Mouse (Mus musculus): ENCODE results near the gene Sorbs1. TPM values are rescaled to one million over a fixed set of nuclear protein-coding genes. Genes with fewer than 3 reads are reported as not detected.
A peak's percentile ranks its signal among the peaks of the same experiment; 100 is the strongest.

Gene Sorbs1
- total and polyA plus RNA-seq, 2 experiments from 2014 or later, result 140 to 153 TPM

DNA sequence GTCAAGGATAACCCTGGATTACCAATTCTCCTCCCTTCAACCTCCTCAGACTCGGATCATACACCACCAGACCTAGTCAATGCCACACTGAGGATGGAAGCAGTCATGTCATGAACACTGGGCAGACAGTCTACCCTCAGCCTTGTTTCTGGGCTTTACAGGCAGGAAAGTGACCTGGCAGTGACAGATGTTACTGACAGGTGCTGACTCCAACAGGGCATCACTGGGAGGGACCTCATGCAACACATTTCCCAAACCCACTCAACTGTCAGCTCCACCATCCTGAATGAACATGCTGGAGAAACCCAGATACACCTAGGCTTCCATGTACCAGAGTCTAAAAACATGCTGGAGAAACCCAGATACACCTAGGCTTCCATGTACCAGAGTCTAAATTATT lies 51.9 kb downstream of the Sorbs1 start:
- Histone ChIP-seq H3K9me3 (replicated peaks; ENCODE audit: control insufficient read depth, low read length) (no peaks in the 10 kb centered on the region), H3K36me3 (replicated peaks; ENCODE audit: control insufficient read depth, insufficient read depth, low read length) (no peaks in the 10 kb centered on the region), H3K4me1 (ENCODE audit: control insufficient read depth, insufficient read depth) (peaks cover 10% of the 10 kb centered on the region; the same call in 1 of the 2 replicates), H3K27me3 (ENCODE audit: control insufficient read depth, insufficient read depth, low read length) (no peaks in the 10 kb centered on the region), H3K4me3 (ENCODE audit: low read depth, low read length) (no peak overlapping the region), H3K4me2 (ENCODE audit: low read depth, low read length) (no peak overlapping the region), H3K9ac (replicated peaks; ENCODE audit: low read depth, low read length) (no peak overlapping the region), H3K27ac (ENCODE audit: low read depth) (no peak overlapping the region; the same call in 1 of the 2 replicates)
- WGBS, result 75% methylated on average over 1 of the region's 1 CpGs
- ATAC-seq (ENCODE audit: insufficient read depth, low read depth) (no peak), DNase-seq (ENCODE audit: low spot score) (no peak)
- TF ChIP-seq EP300 (IDR thresholded peaks at IDR 0.05; ENCODE audit: low read depth) (no peak), CTCF (IDR thresholded peaks at IDR 0.05; ENCODE audit: low read depth) (no peak)

DNA sequence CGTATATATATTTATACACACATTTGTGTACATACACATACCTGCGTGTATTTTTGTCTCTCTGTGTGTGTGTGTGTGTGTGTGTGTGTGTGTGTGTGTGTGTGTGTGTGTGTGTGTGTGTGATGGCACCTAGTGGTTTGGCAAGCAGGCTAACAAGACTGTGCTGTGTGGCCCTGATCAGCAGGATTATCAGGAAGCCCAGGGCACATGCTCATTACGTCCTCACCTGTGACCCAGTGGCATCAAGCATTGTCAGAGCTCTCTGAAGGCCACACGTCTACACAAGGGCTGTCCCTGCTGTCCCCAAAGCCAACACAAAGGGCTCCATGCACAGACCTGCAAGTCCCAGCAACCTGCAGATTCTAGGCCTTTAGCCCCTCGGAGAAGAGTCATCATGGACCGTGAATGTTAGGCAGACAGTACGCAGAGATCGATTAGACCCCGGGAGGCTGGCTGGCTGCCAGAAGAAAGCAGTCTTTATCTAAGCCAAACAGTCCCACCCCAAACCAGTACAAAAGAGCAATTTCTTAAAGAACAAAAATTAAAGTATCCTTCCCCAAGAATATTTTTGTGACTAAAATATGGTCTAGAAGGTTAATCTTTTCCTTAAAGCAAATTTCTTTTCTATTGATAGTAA lies 52.6 kb downstream of the Sorbs1 start:
- DNase-seq (ENCODE audit: low spot score), result no peak
- no peak overlapping the region for H3K4me2 ChIP-seq (ENCODE audit: low read depth, low read length)
- H3K9me3 ChIP-seq (replicated peaks; ENCODE audit: control insufficient read depth, low read length), result no peaks in the 10 kb centered on the region
- H3K27me3 ChIP-seq (ENCODE audit: control insufficient read depth, insufficient read depth, low read length), result no peaks in the 10 kb centered on the region
- no peak overlapping the region for H3K4me3 ChIP-seq (ENCODE audit: low read depth, low read length)
- WGBS, result 43% methylated on average over 9 of the region's 9 CpGs
- no peak overlapping the region for H3K9ac ChIP-seq (replicated peaks; ENCODE audit: low read depth, low read length)
- ATAC-seq (ENCODE audit: insufficient read depth, low read depth), result no peak
- 0 out of 2 replicates have a peak overlapping the region, but pooled peaks have one; percentile 17 for H3K27ac ChIP-seq (ENCODE audit: low read depth)
- no peak for TF ChIP-seq EP300 (IDR thresholded peaks at IDR 0.05; ENCODE audit: low read depth)
- TF ChIP-seq CTCF (IDR thresholded peaks at IDR 0.05; ENCODE audit: low read depth), result no peak
- no peaks in the 10 kb centered on the region for H3K36me3 ChIP-seq (replicated peaks; ENCODE audit: control insufficient read depth, insufficient read depth, low read length)
- H3K4me1 ChIP-seq (ENCODE audit: control insufficient read depth, insufficient read depth), result peaks cover 10% of the 10 kb centered on the region; the same call in 1 of the 2 replicates

DNA sequence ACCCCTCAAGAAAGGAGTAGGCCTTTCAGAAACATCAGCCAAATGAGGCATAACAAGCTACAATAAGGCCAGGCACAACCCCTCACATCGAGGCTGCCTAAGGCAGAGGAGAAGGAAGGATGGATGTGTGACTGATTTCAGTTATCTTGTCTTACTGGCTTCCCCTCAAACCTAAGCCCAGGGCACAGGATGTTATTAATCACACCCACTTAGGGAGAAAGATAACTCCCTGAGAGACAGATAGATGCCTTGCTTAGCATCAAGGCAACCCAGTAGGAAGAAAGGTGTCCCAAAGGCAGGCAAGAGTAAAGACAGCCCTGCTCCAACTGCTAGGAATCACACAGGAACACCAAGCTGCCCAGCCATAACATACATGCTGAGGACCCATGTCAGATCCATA lies 54.2 kb downstream of the Sorbs1 start:
- Histone ChIP-seq H3K9ac (replicated peaks; ENCODE audit: low read depth, low read length) (no peak overlapping the region), H3K9me3 (replicated peaks; ENCODE audit: control insufficient read depth, low read length) (no peaks in the 10 kb centered on the region), H3K27ac (ENCODE audit: low read depth) (peak overlapping the region; percentile 4; the same call in 1 of the 2 replicates), H3K4me2 (ENCODE audit: low read depth, low read length) (no peak overlapping the region), H3K4me3 (ENCODE audit: low read depth, low read length) (no peak overlapping the region), H3K36me3 (replicated peaks; ENCODE audit: control insufficient read depth, insufficient read depth, low read length) (no peaks in the 10 kb centered on the region), H3K27me3 (ENCODE audit: control insufficient read depth, insufficient read depth, low read length) (no peaks in the 10 kb centered on the region), H3K4me1 (ENCODE audit: control insufficient read depth, insufficient read depth) (peaks cover 14% of the 10 kb centered on the region; the same call in 1 of the 2 replicates)
- DNase-seq (ENCODE audit: low spot score) (no peak), ATAC-seq (ENCODE audit: insufficient read depth, low read depth) (no peak)
- 8% methylated on average over 1 of the region's 1 CpGs for WGBS
- no peak for TF ChIP-seq CTCF (IDR thresholded peaks at IDR 0.05; ENCODE audit: low read depth)
- TF ChIP-seq EP300 (IDR thresholded peaks at IDR 0.05; ENCODE audit: low read depth), result no peak

DNA sequence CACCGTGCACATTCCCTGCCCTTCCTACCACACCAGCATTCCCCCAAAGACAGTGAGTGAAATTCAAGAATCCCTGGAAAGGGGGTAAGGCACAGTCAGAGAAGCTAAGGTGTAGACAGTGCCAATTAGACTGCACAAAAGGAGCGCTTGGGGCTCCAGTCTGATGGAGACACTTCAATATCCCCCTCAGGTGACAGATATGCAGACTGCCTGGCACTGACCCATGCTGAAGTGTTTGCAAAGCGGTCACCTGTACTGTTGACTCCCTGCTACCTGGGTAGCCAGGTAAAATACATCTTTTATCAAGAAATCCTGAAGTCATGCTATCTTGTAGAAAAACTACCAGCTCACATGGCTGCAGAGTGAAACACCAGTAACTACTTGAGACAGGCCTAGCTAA lies 54.8 kb downstream of the Sorbs1 start:
- no peaks in the 10 kb centered on the region for H3K36me3 ChIP-seq (replicated peaks; ENCODE audit: control insufficient read depth, insufficient read depth, low read length)
- H3K9me3 ChIP-seq (replicated peaks; ENCODE audit: control insufficient read depth, low read length), result no peaks in the 10 kb centered on the region
- 80% methylated on average over 3 of the region's 3 CpGs for WGBS
- H3K4me2 ChIP-seq (ENCODE audit: low read depth, low read length), result no peak overlapping the region
- no peak for DNase-seq (ENCODE audit: low spot score)
- H3K27me3 ChIP-seq (ENCODE audit: control insufficient read depth, insufficient read depth, low read length), result no peaks in the 10 kb centered on the region
- H3K27ac ChIP-seq (ENCODE audit: low read depth), result peak overlapping the region; percentile 4; the same call in 1 of the 2 replicates
- peaks cover 19% of the 10 kb centered on the region; the same call in 1 of the 2 replicates for H3K4me1 ChIP-seq (ENCODE audit: control insufficient read depth, insufficient read depth)
- no peak overlapping the region for H3K9ac ChIP-seq (replicated peaks; ENCODE audit: low read depth, low read length)
- no peak for TF ChIP-seq CTCF (IDR thresholded peaks at IDR 0.05; ENCODE audit: low read depth)
- TF ChIP-seq EP300 (IDR thresholded peaks at IDR 0.05; ENCODE audit: low read depth), result no peak
- ATAC-seq (ENCODE audit: insufficient read depth, low read depth), result no peak
- no peak overlapping the region for H3K4me3 ChIP-seq (ENCODE audit: low read depth, low read length)

DNA sequence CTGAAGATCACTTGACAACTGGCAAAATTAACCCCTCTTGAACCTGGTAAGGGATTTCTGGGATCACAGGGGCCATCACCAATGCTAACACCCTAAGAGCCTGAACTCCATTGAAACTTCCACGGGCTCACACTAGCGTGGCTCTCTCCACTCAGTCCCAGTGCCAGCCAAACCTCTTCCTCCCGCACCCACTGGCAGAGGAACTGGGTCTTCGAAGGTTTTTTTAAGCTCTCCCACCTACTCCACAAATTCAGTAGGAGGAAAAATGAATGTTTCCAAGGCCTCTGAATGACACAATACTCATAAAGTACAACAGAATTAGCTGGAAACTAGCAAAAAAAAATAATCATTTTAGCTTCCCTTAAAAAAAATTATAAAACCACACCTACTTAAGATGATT lies 58.3 kb downstream of the Sorbs1 start:
- DNase-seq (ENCODE audit: low spot score), result no peak
- ATAC-seq (ENCODE audit: insufficient read depth, low read depth), result no peak
- H3K4me2 ChIP-seq (ENCODE audit: low read depth, low read length), result no peak overlapping the region
- H3K4me3 ChIP-seq (ENCODE audit: low read depth, low read length), result no peak overlapping the region
- TF ChIP-seq EP300 (IDR thresholded peaks at IDR 0.05; ENCODE audit: low read depth) (no peak), CTCF (IDR thresholded peaks at IDR 0.05; ENCODE audit: low read depth) (no peak)
- 93% methylated on average over 4 of the region's 4 CpGs for WGBS
- no peaks in the 10 kb centered on the region for H3K9me3 ChIP-seq (replicated peaks; ENCODE audit: control insufficient read depth, low read length)
- peaks cover 19% of the 10 kb centered on the region for H3K36me3 ChIP-seq (replicated peaks; ENCODE audit: control insufficient read depth, insufficient read depth, low read length)
- H3K9ac ChIP-seq (replicated peaks; ENCODE audit: low read depth, low read length), result no peak overlapping the region
- no peak overlapping the region for H3K27ac ChIP-seq (ENCODE audit: low read depth)
- H3K4me1 ChIP-seq (ENCODE audit: control insufficient read depth, insufficient read depth), result peaks cover 12% of the 10 kb centered on the region; the same call in 1 of the 2 replicates
- no peaks in the 10 kb centered on the region for H3K27me3 ChIP-seq (ENCODE audit: control insufficient read depth, insufficient read depth, low read length)

DNA sequence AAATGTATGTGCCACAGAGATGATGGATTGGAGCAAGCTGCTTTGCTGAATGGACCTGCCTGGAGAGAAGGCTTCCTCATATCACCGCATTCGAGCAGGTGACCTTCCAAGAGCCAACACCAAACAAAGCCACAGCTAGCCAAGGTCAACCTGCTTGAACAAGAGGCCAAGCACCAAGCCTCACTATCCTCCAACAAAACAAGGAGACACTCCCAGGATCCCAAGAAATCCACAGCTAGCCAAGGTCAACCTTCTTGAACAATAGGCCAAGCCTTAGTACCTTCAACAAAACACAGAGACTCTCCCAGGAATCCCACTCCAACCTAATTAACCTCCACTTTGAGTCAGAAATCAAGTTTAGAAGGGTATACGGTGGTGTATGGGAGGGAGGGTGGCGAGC lies 59.5 kb downstream of the Sorbs1 start:
- H3K4me1 ChIP-seq (ENCODE audit: control insufficient read depth, insufficient read depth), result peaks cover 12% of the 10 kb centered on the region; the same call in 1 of the 2 replicates
- 79% methylated on average over 4 of the region's 4 CpGs for WGBS
- no peak overlapping the region for H3K4me3 ChIP-seq (ENCODE audit: low read depth, low read length)
- TF ChIP-seq CTCF (IDR thresholded peaks at IDR 0.05; ENCODE audit: low read depth) (no peak), EP300 (IDR thresholded peaks at IDR 0.05; ENCODE audit: low read depth) (no peak)
- no peak for ATAC-seq (ENCODE audit: insufficient read depth, low read depth)
- no peak overlapping the region for H3K4me2 ChIP-seq (ENCODE audit: low read depth, low read length)
- H3K27me3 ChIP-seq (ENCODE audit: control insufficient read depth, insufficient read depth, low read length), result no peaks in the 10 kb centered on the region
- peak overlapping the region; percentile 23 for H3K27ac ChIP-seq (ENCODE audit: low read depth)
- peaks cover 29% of the 10 kb centered on the region for H3K36me3 ChIP-seq (replicated peaks; ENCODE audit: control insufficient read depth, insufficient read depth, low read length)
- no peak overlapping the region for H3K9ac ChIP-seq (replicated peaks; ENCODE audit: low read depth, low read length)
- no peak for DNase-seq (ENCODE audit: low spot score)
- no peaks in the 10 kb centered on the region for H3K9me3 ChIP-seq (replicated peaks; ENCODE audit: control insufficient read depth, low read length)
